Mouse (Mus musculus): ENCODE results near the gene Il17d. TPM values are rescaled to one million over a fixed set of nuclear protein-coding genes. Genes with fewer than 3 reads are reported as not detected.

The Il17d gene
- polyA plus RNA-seq, 1 experiment: 0.90 TPM

DNA sequence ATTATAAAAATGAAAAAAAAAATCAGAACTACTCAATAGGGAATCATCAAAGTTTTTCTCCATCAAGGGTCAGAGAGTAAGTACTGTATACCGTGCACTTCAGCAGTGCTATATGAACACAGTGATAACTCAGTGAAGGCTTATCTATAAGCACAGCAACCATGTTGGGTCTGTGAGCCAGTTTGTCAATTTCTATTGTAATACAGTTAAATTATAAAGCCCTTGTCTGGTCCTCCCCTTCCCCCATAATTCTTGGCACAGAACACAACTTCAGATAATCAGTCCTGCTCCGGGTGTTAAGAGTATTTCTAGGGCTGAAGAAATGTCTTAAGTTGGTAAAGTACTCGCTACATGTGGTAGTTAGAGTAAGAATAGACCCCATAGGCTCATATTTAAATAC lies 67.3 kb downstream of the Il17d start:
- no peak for DNase-seq (ENCODE audit: low read depth in 1 of 2, low spot score in 2 of 2)
- Histone ChIP-seq H3K4me3 (ENCODE audit: extremely low read depth, insufficient read depth, insufficient read length) (no peak overlapping the region), H3K4me1 (ENCODE audit: control insufficient read depth, insufficient read depth, insufficient read length) (no peaks in the 10 kb centered on the region), H3K27ac (ENCODE audit: insufficient read depth, low read length) (no peak overlapping the region), H3K27me3 (ENCODE audit: control insufficient read depth, insufficient read depth, low read length) (no peaks in the 10 kb centered on the region), H3K36me3 (ENCODE audit: control insufficient read depth, insufficient read depth, low read length) (peaks cover 20% of the 10 kb centered on the region)
- TF ChIP-seq POLR2A (IDR thresholded peaks at IDR 0.05; ENCODE audit: low read depth, low read length) (no peak), CTCF (IDR thresholded peaks at IDR 0.05; ENCODE audit: extremely low read depth, insufficient read depth, insufficient read length, insufficient replicate concordance) (no peak)
- WGBS: 92% methylated on average over 3 of the region's 3 CpGs

Other genes starting within 250 kb of the Il17d start
- gene Cryl1, start 126.2 kb upstream of the Il17d start, polyA plus RNA-seq (2012; rRNA removed): 14.7 and 14.9 TPM in 2 replicates
- gene Ift88, start 100.7 kb upstream of the Il17d start, polyA plus RNA-seq (2012; rRNA removed): 0.50 and 0.62 TPM in 2 replicates
- gene Eef1akmt1, start 46.8 kb downstream of the Il17d start, polyA plus RNA-seq (2012; rRNA removed): 6.4 and 7.8 TPM in 2 replicates
- 2.2 and 2.4 TPM in 2 replicates for gene Xpo4, start 140.7 kb downstream of the Il17d start, polyA plus RNA-seq (2012; rRNA removed)
- 3.9 TPM in 1 of 2 replicates, not detected in the other for gene Gm49361, start 221.3 kb downstream of the Il17d start, polyA plus RNA-seq (2012; rRNA removed)
- gene Lats2, start 233.6 kb downstream of the Il17d start, polyA plus RNA-seq (2012; rRNA removed): 35.2 and 47.3 TPM in 2 replicates

Data from spleen, adult 2 months (tissue).